Mouse (Mus musculus): Measurements from ENCODE around the gene Thrb. TPM values are rescaled to one million over a fixed set of nuclear protein-coding genes. Genes with fewer than 3 reads are reported as not detected.
"Not testable (repeated sequence)": the region's sequence is repeated elsewhere in the genome, so short reads cannot be mapped to it uniquely, and the experiment has no call there.

Thrb gene
- total RNA-seq, 4 experiments from 2014 or later = 24.1 to 28.2 (median 27.1) TPM

- DNase-seq (ENCODE audit: low spot score) = no peak
Observed at GRCm38 (mm10) chr14:17879446-17879845, 219.4 kb downstream of the Thrb start.

GRCm38 (mm10) chr14:17884884-17885283 lies 224.8 kb downstream of the Thrb start:
- no peak for DNase-seq (ENCODE audit: low spot score)

- no peak for DNase-seq (ENCODE audit: low spot score)
Observed at GRCm38 (mm10) chr14:17885320-17885719, 225.3 kb downstream of the Thrb start.

- no peak for DNase-seq (ENCODE audit: low spot score)
Observed at GRCm38 (mm10) chr14:17894791-17895190, 234.7 kb downstream of the Thrb start.

- DNase-seq (ENCODE audit: low spot score) = no peak
Observed at GRCm38 (mm10) chr14:17899733-17900413, 239.8 kb downstream of the Thrb start.

- no peak for DNase-seq (ENCODE audit: low spot score)
Observed at GRCm38 (mm10) chr14:17900414-17900795, 240.3 kb downstream of the Thrb start.

- no peak for DNase-seq (ENCODE audit: low spot score)
Observed at GRCm38 (mm10) chr14:17902426-17902825, 242.4 kb downstream of the Thrb start.

- no peak for DNase-seq (ENCODE audit: low spot score)
Observed at GRCm38 (mm10) chr14:17903121-17903520, 243.1 kb downstream of the Thrb start.

GRCm38 (mm10) chr14:17904554-17904953 lies 244.5 kb downstream of the Thrb start:
- DNase-seq (ENCODE audit: low spot score) = no peak

GRCm38 (mm10) chr14:17905627-17906026 lies 245.6 kb downstream of the Thrb start:
- no peak for DNase-seq (ENCODE audit: low spot score)

GRCm38 (mm10) chr14:17906931-17907330 lies 246.9 kb downstream of the Thrb start:
- DNase-seq (ENCODE audit: low spot score) = no peak

- DNase-seq (ENCODE audit: low spot score) = no peak
Observed at GRCm38 (mm10) chr14:17911157-17911556, 251.1 kb downstream of the Thrb start.

GRCm38 (mm10) chr14:17912573-17913207 lies 252.6 kb downstream of the Thrb start:
- no peak for DNase-seq (ENCODE audit: low spot score)

- DNase-seq (ENCODE audit: low spot score) = no peak
Observed at GRCm38 (mm10) chr14:17915556-17915955, 255.5 kb downstream of the Thrb start.

GRCm38 (mm10) chr14:17916651-17917050 lies 256.6 kb downstream of the Thrb start:
- no peak for DNase-seq (ENCODE audit: low spot score)

GRCm38 (mm10) chr14:17917124-17917763 lies 257.2 kb downstream of the Thrb start:
- no peak for DNase-seq (ENCODE audit: low spot score)

- DNase-seq (ENCODE audit: low spot score) = no peak
Observed at GRCm38 (mm10) chr14:17917899-17918298, 257.8 kb downstream of the Thrb start.

- no peak for DNase-seq (ENCODE audit: low spot score)
Observed at GRCm38 (mm10) chr14:17922807-17923704, 263.0 kb downstream of the Thrb start.

- DNase-seq (ENCODE audit: low spot score) = peak; percentile 34
Observed at GRCm38 (mm10) chr14:17927469-17927868, 267.4 kb downstream of the Thrb start.

- no peak for DNase-seq (ENCODE audit: low spot score)
Observed at GRCm38 (mm10) chr14:17929585-17929984, 269.5 kb downstream of the Thrb start.

- DNase-seq (ENCODE audit: low spot score) = no peak
Observed at GRCm38 (mm10) chr14:17933475-17933874, 273.4 kb downstream of the Thrb start.

GRCm38 (mm10) chr14:17934779-17935178 lies 274.7 kb downstream of the Thrb start:
- not testable (repeated sequence) for DNase-seq (ENCODE audit: low spot score)
